Mouse (Mus musculus) left cerebral cortex, postnatal 25 days (tissue): Measurements from ENCODE around the gene Nupl1. TPM values are rescaled to one million over a fixed set of nuclear protein-coding genes. Genes with fewer than 3 reads are reported as not detected.

Source experiments
- DNase-seq, 2 experiments: peaks; one replicate each; pipeline ENCODE4 v3.0.0; 2022; ENCODE audit warnings: low spot score in 2 of 2, mixed read lengths in 1 of 2
- intact Hi-C: fragments of 180-260 bp; cut with DNase I; formaldehyde crosslinking; loops from one replicate; pipeline ENCODE4 v1.15.1; 2025
- microRNA-seq, 2 experiments: library from miRNA; unstranded; fragments of <30 nt; microRNA quantifications; one replicate each; pipeline ENCODE4 v1.2.0; 2022
- total RNA-seq, 2 experiments: library from RNA; stranded (reverse); gene quantifications; 2 replicates each; pipeline ENCODE4 v1.2.3; 2021

Gene Nupl1
- total RNA-seq, 2 experiments from 2014 or later, result 0.16 TPM; not detected in 1

DNA sequence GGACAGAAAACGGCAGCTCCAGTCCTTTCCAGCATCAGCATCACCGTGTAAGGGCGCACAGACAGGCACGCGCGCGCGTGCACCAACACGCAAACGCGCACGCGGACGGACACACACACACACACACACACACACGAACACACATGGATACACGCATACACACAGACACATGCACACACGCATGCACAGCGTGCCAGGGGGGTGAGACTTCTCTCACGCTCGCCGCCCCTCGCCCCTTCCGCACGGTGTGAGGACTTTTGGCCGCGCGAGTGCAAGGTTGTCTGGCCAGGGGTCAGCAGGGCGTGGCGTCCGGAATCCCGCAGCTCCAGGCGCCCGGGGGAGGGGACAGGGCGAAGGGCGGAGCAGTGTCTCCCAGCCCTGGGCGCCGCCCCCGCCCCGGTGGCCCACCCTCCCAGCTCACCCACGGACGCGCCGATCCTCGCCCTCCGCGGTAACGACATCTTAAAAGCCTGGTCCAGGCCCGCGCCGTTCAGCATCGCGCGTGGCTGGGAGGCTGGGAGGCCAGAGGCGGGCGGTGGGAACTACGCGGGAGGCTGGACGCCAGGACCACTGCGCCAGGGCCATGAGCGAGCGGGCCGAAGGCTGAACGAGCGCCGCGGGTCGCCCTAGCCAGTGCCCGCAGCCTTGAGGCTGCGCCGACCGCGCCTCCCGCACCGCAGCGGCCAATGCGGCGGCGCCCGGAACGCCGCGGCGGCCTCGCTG, 74.2 kb downstream of the Nupl1 start:
- intact Hi-C loops, result loop anchor here (1.0 to 2.0 kb wide), 2 partner anchors 74 to 151 kb away; partner anchors contain the start of genes Gm49336 and Nupl1
- DNase-seq, result peak; percentile 58 to 83

DNA sequence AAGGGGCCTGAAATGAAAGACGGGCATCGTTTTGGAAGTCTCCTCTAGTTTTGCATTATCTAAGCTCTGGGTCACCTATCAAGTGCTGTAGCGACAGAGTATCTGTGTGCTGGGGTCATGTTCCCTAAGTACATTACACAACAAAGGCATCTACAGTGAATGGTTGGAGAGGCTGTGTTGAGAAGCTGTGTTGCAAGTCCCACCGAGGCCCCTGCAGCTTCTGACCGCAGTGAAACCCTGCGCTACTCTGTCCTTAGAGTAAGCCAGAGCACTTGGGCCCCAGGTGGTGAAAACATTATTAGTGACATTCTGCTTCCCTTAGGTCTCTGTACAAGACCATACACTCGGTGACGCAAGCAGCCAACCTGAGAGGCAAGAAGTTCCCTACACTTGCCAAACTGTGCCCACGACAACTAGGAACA, 74.8 kb downstream of the Nupl1 start:
- peak in 1 of 2 experiments; percentile 76 for DNase-seq

DNA sequence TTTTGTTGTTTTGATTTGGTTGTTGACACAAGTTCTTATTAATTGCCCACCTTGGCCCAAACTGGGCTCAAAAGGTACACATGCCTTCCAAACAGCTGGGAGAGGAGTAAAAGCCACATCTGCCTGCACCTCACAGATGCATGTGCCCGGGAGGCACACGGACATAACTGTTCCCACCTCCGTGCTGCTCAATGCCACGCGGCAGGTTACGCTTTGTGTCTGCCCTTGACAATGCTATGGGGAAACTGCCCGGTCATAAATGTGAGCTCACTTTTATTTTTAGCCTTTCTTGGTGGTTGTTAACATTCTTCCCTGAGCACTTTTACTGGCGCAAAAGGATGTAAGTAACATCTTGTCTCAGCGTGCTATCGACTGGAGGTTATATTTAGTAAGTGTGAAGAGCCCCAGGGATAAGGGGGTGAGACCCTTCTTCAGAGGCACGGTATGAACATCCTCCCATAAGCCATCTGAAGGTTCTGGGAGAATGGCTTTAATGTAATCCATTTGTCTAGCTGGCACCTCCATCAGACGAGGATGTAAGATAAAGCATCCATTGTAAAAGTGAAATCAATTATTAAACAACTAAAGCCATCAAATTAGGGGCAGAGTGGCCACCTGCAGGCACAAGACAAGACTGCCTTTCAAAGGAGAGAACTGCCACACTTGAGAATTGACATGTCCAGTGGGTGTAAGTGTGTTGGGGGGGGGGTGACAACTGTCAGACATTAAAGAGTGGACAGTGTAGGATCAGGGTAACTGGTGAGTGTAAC, 78.8 kb downstream of the Nupl1 start:
- no peak for DNase-seq
- intact Hi-C loops, result no loop called here

More for the DNA sequence above, 74.8 kb downstream of the Nupl1 start:
- intact Hi-C loops, result loop anchor here (2.0 kb wide), 1 partner anchor 74 kb away; the partner anchor contains the start of genes Gm49336 and Nupl1

DNA sequence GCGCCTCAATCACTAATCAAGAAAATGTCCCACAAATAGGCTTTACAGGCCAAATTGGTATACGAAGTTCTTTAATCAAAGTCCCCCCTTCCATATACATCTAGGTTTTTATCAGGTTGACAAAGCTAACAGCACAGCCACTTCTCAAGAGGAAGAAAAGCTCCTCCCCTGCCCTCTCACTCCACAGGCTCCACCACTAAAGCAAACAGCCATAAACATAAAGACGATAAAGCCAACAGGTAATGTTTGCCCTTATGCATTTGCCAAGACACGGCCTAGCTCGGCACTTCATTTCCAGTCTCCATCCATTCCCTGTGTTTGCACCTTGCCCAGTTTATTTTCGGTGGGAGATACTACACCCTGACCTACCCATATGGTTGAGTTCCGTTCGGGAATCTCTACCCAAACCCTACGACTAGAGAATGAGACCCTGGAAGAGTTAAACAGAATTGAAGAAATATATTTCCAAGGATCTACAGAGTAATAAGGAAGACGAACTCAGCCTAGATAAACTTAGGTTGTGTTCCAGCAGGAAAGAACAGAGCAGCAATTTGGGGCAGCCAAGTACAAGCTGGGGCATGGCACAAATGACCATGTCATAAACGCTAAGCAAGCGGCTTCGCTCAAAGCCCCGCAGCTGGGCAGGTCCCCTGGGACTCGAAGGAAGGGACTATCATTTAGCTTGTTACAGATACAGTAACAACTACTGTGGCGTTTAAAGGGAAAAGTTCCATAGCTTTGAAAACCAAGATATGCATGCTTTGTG, 80.2 kb downstream of the Nupl1 start:
- no peak for DNase-seq
- intact Hi-C loops, result no loop called here

DNA sequence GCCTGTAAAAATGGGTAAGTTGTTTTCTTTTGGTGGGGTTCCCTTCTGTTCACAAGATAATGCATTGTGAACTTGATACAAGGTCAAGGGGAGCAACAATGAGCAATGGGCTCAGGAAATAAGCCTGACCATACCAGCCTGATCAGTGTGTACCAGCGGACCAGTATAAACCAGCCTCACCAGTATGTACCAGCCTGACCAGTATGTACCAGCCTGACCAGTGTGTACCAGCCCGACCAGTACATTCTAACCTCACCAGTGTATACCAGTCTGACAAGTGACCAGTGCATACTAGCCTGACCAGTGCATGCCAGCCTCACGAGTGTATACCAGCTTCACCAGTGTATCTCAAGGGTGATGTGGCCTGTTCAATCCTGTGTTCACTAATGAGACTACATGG, 87.9 kb downstream of the Nupl1 start:
- DNase-seq, result no peak
- intact Hi-C loops, result no loop called here

DNA sequence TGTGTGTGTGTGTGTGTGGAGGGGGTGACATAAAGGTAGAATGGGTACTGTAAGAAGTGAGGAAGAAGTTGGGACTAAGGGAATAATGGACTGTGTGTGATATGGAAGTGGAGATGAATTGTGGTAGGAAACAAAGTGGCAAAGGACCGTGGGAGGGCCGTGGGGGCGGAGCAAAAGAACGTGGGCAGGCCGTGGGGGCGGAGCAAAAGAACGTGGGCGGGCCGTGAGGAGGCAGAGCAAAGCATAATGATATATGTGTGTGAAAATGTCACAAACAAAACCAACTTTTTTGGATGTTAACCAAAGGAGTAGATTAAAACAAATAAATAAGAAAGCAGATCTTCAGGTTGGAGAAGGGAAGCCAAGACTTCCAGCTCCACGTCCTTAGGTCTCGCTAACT, 98.9 kb downstream of the Nupl1 start:
- intact Hi-C loops, result no loop called here
- DNase-seq, result no peak

DNA sequence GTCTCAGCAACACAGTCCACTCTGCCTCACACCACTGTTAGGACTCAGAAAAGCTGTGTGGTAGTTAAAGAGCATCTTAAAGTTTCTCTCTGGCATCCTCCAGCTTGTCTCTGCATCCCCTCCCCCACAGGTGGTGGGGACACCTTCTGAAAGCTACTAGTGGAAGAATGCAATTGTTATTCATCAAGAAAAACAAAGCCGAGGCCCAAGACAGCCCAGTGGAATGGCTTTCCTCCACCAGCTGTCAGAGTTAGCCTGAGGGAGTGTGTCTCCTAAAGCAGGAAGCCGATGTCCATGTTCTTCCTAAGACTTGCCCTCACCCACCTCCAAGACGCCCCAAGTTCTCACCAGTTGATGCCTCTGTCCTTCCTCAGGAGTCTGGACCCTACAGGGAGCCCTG, 102.3 kb downstream of the Nupl1 start:
- intact Hi-C loops, result no loop called here
- DNase-seq, result no peak

DNA sequence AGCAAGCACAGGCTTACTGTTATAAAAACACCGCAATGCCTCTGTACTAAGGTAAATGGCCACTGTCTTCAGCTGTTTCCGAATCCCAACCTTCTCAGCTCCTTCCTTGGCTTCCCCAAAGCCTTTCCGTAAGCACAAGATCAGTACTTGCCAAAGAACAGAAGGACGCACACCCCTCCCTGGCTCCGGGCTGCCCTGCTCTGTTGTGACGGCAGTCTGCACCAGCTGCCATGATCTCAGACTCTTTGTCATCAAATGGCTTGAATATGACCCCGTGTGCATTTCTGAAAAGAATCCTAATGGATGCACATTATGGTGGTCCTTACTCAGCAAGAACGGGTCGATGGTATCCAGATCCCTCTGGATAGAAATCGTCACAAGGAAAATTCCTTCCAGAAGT, 108.0 kb downstream of the Nupl1 start:
- intact Hi-C loops, result no loop called here
- DNase-seq, result no peak

DNA sequence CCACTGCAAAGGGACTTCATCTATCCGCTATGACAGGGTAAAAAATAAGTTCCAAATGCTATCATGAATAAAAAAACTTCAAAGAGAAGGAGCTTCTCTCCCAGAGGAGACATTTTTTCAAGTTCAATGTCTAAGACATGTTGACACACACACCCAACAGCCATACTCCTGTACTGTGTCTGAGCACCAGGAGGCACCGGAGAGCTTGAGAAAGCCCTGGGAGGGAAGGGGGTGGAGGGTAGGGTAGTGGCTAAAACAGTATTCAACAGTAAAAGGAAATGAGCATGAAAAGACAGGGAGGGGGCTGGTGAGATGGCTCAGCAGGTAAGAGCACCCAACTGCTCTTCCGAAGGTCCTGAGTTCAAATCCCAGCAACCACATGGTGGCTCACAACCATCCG, 112.9 kb downstream of the Nupl1 start:
- intact Hi-C loops, result no loop called here
- DNase-seq, result no peak

DNA sequence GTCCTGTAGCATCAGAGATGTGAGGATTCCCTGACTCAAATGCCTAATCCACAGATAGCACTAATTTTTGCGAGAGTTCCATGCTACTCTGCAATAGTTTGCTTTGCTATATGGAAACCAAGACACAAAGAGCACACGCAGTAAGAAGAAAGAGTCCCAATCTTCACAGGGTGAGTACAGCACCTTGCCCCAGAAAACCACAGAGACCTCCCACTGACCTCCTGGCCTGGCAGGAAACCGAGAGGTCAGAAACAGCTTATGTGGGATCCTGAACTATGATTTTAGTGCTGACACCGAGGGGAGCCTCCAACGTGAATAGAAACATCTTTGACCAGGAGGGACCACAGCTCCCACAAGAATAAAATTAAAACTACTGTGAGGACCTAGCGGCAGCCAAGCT, 113.4 kb downstream of the Nupl1 start:
- intact Hi-C loops, result no loop called here
- DNase-seq, result no peak

DNA sequence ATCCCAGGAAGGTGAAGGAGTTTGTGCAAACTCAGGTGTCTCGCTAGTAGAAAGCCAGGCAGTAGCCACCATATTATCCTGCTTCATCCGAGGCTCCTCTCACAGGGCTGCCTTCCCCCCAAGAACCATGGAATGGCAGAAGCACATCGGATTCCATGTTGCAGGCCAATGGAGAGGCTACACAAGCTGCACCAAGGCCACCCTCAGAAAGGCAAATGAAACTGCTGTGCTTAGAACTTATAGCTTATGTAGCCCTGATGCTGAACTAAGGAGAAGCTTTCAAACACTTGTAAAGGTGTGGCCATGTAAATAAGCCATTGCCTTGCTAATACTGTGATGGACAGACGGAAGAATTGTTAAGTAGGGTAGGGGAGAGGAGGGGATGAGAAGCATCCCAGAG, 115.4 kb downstream of the Nupl1 start:
- intact Hi-C loops, result no loop called here
- no peak for DNase-seq

DNA sequence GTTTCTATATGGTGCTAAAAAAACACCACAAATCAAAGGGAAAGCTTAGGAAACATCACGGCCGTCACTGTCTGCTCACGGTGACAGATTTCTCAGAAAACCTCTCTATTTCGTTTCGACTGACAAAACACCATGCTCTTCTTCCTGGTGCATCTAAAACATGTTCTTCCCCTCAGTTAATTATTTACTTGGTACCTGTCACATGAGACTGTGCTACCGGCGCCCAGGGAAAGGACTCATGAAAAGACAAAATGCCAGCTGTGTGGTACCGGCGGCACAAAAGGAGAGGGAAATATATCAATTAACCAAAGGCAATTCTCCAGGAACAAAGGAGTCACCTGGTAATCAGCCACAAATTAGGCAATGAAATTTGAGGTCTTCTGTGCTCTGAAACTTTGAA, 116.5 kb downstream of the Nupl1 start:
- intact Hi-C loops, result no loop called here
- DNase-seq, result no peak

Small RNA genes lying within 50 kb of the gene (microRNA-seq; reads per million reads assigned to microRNA genes)
- 0 reads per million in 2 experiments for gene Mir719

Other genes starting within 250 kb of the Nupl1 start
- 10 to 100 TPM; 63.0 to 71.3 TPM for gene Atp8a2, start 54.3 kb downstream of the Nupl1 start, total RNA-seq
- 10 to 100 TPM; 80.0 to 80.2 TPM for gene Gm49336, start 76 bp upstream of the Nupl1 start, total RNA-seq
- gene Mtmr6, start 13.8 kb upstream of the Nupl1 start, total RNA-seq, result 100 to 1,000 TPM; 106 to 117 TPM
- 10 to 100 TPM; 37.3 to 38.0 TPM for gene Amer2, start 121.8 kb upstream of the Nupl1 start, total RNA-seq